8 mouse cellular contexts compared by ENCODE assay signal in genomic region chr17:45585725-45586448, GRCm38 (mm10). TPM values are rescaled to one million over a fixed set of nuclear protein-coding genes. Genes with fewer than 3 reads are reported as not detected.
DNase-seq lines count a peak whose midpoint lies in the region; ATAC-seq and TF ChIP-seq lines count a peak whose summit lies in the region.

No protein-coding gene starts in this region.

- H3K4me1 ChIP-seq in liver, adult 2 months (ENCODE audit: control insufficient read depth, insufficient read depth, low read length), result peaks cover 46% of the 10 kb centered on the region
- peaks cover 23% of the 10 kb centered on the region for H3K4me1 ChIP-seq in intestine, embryonic 16.5 days (ENCODE audit: control insufficient read depth, insufficient read depth, low read length)
- H3K4me1 ChIP-seq in neural tube, embryonic 15.5 days, result peaks cover 23% of the 10 kb centered on the region

- peak overlapping the region; percentile 88 for H3K27ac ChIP-seq in liver, adult 2 months (replicated peaks; ENCODE audit: insufficient read depth, low read depth, low read length)
- H3K27ac ChIP-seq in intestine, embryonic 16.5 days (ENCODE audit: low read length), result peak overlapping the region; percentile 88
- H3K27ac ChIP-seq in neural tube, embryonic 15.5 days (replicated peaks), result peak overlapping the region; percentile 62

- H3K36me3 ChIP-seq in liver, adult 2 months (ENCODE audit: control insufficient read depth, insufficient read depth, low read length), result peaks cover 25% of the 10 kb centered on the region
- H3K36me3 ChIP-seq in intestine, embryonic 16.5 days (ENCODE audit: control insufficient read depth, insufficient read depth, low read length), result peaks cover 4% of the 10 kb centered on the region
- 0 out of 2 replicates have a peak, but pooled peaks cover 4% of the 10 kb centered on the region for H3K36me3 ChIP-seq in neural tube, embryonic 15.5 days

- H3K27me3 ChIP-seq in liver, adult 2 months (ENCODE audit: control insufficient read depth, insufficient read depth, low read length), result no peaks in the 10 kb centered on the region
- H3K27me3 ChIP-seq in intestine, embryonic 16.5 days (replicated peaks; ENCODE audit: control insufficient read depth, insufficient read depth, low read length), result no peaks in the 10 kb centered on the region
- H3K27me3 ChIP-seq in neural tube, embryonic 15.5 days (replicated peaks), result no peaks in the 10 kb centered on the region

- no peak overlapping the region for H3K4me3 ChIP-seq in liver, adult 2 months (ENCODE audit: insufficient read depth, low read depth, low read length)
- no peak overlapping the region for H3K4me3 ChIP-seq in intestine, embryonic 16.5 days (ENCODE audit: low read length)
- no peak overlapping the region for H3K4me3 ChIP-seq in neural tube, embryonic 15.5 days (replicated peaks)

- TF ChIP-seq POLR2A in liver, adult 2 months (IDR thresholded peaks at IDR 0.05; ENCODE audit: extremely low read depth, insufficient read depth, low read length), result no peak

- peaks cover under 1% of the 10 kb centered on the region; the same call in 1 of the 2 replicates for H3K79me2 ChIP-seq in liver, adult 2 months (ENCODE audit: control insufficient read depth, insufficient read depth, low read length)

- peak; percentile 26 for DNase-seq in adrenal gland, postnatal 14 days
- no peak for DNase-seq in adrenal gland, postnatal 10 days
- no peak for DNase-seq in liver, adult 2 months (ENCODE audit: extremely low read depth, low read depth, low spot score)
- DNase-seq in liver, result no peak
- DNase-seq in urinary bladder, postnatal 36 days (ENCODE audit: low spot score in 2 of 2), result no peak

- no peak for TF ChIP-seq CTCF in liver, adult 2 months (IDR thresholded peaks at IDR 0.05; ENCODE audit: low read depth, low read length)

- ATAC-seq in intestine, embryonic 16.5 days, result no peak
- no peak for ATAC-seq in neural tube, embryonic 15.5 days (ENCODE audit: low FRiP score)
- no peak for ATAC-seq in erythroid progenitor cell, adult 5-6 weeks (replicated peaks; ENCODE audit: low FRiP score, poor library complexity, severe bottlenecking)

- H3K4me2 ChIP-seq in intestine, embryonic 16.5 days (ENCODE audit: low read depth, low read length), result no peak overlapping the region
- no peak overlapping the region for H3K4me2 ChIP-seq in neural tube, embryonic 15.5 days

- no peaks in the 10 kb centered on the region for H3K9me3 ChIP-seq in intestine, embryonic 16.5 days (ENCODE audit: control insufficient read depth, low read length)
- no peaks in the 10 kb centered on the region for H3K9me3 ChIP-seq in neural tube, embryonic 15.5 days (replicated peaks)

- WGBS in liver, adult 2 months, result 74% methylated on average over 23 of the region's 23 CpGs
- WGBS in intestine, embryonic 16.5 days, result 67% methylated on average over 23 of the region's 23 CpGs
- WGBS in neural tube, embryonic 15.5 days, result 78% methylated on average over 23 of the region's 23 CpGs

- H3K9ac ChIP-seq in liver, adult 2 months (ENCODE audit: low read depth, low read length), result peak overlapping the region; percentile 9
- H3K9ac ChIP-seq in intestine, embryonic 16.5 days (ENCODE audit: low read depth, low read length), result peak overlapping the region; percentile 50; the same call in 1 of the 2 replicates
- no peak overlapping the region for H3K9ac ChIP-seq in neural tube, embryonic 15.5 days (replicated peaks)

RNA-seq across cellular contexts. Expression of gene Hsp90ab1, which starts 12.8 kb away (rescaled TPM):
- 1,351 and 1,485 TPM in 2 replicates for total RNA-seq in adrenal gland, postnatal 14 days (2021)
- 1,000 to 10,000 TPM; 1,111 to 1,198 TPM for total RNA-seq in adrenal gland, postnatal 10 days (2021)
- total RNA-seq in liver, adult 2 months (2014; rRNA removed), result 248 and 362 TPM in 2 replicates
- 226 and 272 TPM in 2 replicates for polyA plus RNA-seq in liver, adult 2 months (2012; rRNA removed)
- polyA plus RNA-seq in intestine, embryonic 16.5 days (2015; fragmentation: Nextera tagmentation; extraction: Ambion mirVana), result 1,309 and 1,475 TPM in 2 replicates
- 1,466 and 1,575 TPM in 2 replicates for polyA plus RNA-seq in neural tube, embryonic 15.5 days (2015; fragmentation: Nextera tagmentation; extraction: Ambion mirVana)
- total RNA-seq in erythroid progenitor cell, adult 5-6 weeks (2015; ENCODE audit: low replicate concordance), result 200 and 204 TPM in 2 replicates
- 235 and 237 TPM in 2 replicates for total RNA-seq in erythroid progenitor cell, adult 5-6 weeks (2017; ENCODE audit: low replicate concordance)

RNA-seq across cellular contexts. Expression of gene Slc29a1, which starts 13.5 kb away (rescaled TPM):
- total RNA-seq in adrenal gland, postnatal 14 days (2021), result 114 and 140 TPM in 2 replicates
- 100 to 1,000 TPM; 130 to 145 TPM for total RNA-seq in adrenal gland, postnatal 10 days (2021)
- 220 and 240 TPM in 2 replicates for total RNA-seq in liver, adult 2 months (2014; rRNA removed)
- 618 and 693 TPM in 2 replicates for polyA plus RNA-seq in liver, adult 2 months (2012; rRNA removed)
- 73.4 and 83.1 TPM in 2 replicates for polyA plus RNA-seq in intestine, embryonic 16.5 days (2015; fragmentation: Nextera tagmentation; extraction: Ambion mirVana)
- polyA plus RNA-seq in neural tube, embryonic 15.5 days (2015; fragmentation: Nextera tagmentation; extraction: Ambion mirVana), result 42.8 and 77.5 TPM in 2 replicates
- total RNA-seq in erythroid progenitor cell, adult 5-6 weeks (2015; ENCODE audit: low replicate concordance), result 101 and 133 TPM in 2 replicates
- 108 and 151 TPM in 2 replicates for total RNA-seq in erythroid progenitor cell, adult 5-6 weeks (2017; ENCODE audit: low replicate concordance)

RNA-seq across cellular contexts. Expression of gene Mymx, which starts 16.0 kb away (rescaled TPM):
- 0.44 TPM in 1 of 2 replicates, not detected in the other for total RNA-seq in adrenal gland, postnatal 14 days (2021)
- total RNA-seq in adrenal gland, postnatal 10 days (2021), result 1 to 10 TPM in 1 of 2 experiments, under 1 TPM in 1; 0.57 to 1.9 TPM
- not detected in 2 replicates for total RNA-seq in liver, adult 2 months (2014; rRNA removed)
- not detected in 2 replicates for polyA plus RNA-seq in liver, adult 2 months (2012; rRNA removed)
- 0.22 and 0.64 TPM in 2 replicates for polyA plus RNA-seq in intestine, embryonic 16.5 days (2015; fragmentation: Nextera tagmentation; extraction: Ambion mirVana)
- polyA plus RNA-seq in neural tube, embryonic 15.5 days (2015; fragmentation: Nextera tagmentation; extraction: Ambion mirVana), result 1.5 and 1.6 TPM in 2 replicates
- total RNA-seq in erythroid progenitor cell, adult 5-6 weeks (2015; ENCODE audit: low replicate concordance), result not detected in 2 replicates
- total RNA-seq in erythroid progenitor cell, adult 5-6 weeks (2017; ENCODE audit: low replicate concordance), result not detected in 2 replicates

RNA-seq across cellular contexts. Expression of gene Slc35b2, which starts 22.2 kb away (rescaled TPM):
- total RNA-seq in adrenal gland, postnatal 14 days (2021), result 54.8 and 56.1 TPM in 2 replicates
- total RNA-seq in adrenal gland, postnatal 10 days (2021), result 10 to 100 TPM; 65.9 TPM
- 43.0 and 45.9 TPM in 2 replicates for total RNA-seq in liver, adult 2 months (2014; rRNA removed)
- polyA plus RNA-seq in liver, adult 2 months (2012; rRNA removed), result 69.7 and 73.0 TPM in 2 replicates
- 132 and 136 TPM in 2 replicates for polyA plus RNA-seq in intestine, embryonic 16.5 days (2015; fragmentation: Nextera tagmentation; extraction: Ambion mirVana)
- polyA plus RNA-seq in neural tube, embryonic 15.5 days (2015; fragmentation: Nextera tagmentation; extraction: Ambion mirVana), result 86.3 and 99.5 TPM in 2 replicates
- 15.5 and 18.4 TPM in 2 replicates for total RNA-seq in erythroid progenitor cell, adult 5-6 weeks (2015; ENCODE audit: low replicate concordance)
- total RNA-seq in erythroid progenitor cell, adult 5-6 weeks (2017; ENCODE audit: low replicate concordance), result 10.3 and 14.0 TPM in 2 replicates

RNA-seq across cellular contexts. Expression of gene Nfkbie, which starts 30.4 kb away (rescaled TPM):
- total RNA-seq in adrenal gland, postnatal 14 days (2021), result 3.6 and 8.7 TPM in 2 replicates
- total RNA-seq in adrenal gland, postnatal 10 days (2021), result 1 to 10 TPM; 4.4 to 6.2 TPM
- 1.6 and 1.9 TPM in 2 replicates for total RNA-seq in liver, adult 2 months (2014; rRNA removed)
- polyA plus RNA-seq in liver, adult 2 months (2012; rRNA removed), result 2.0 and 3.0 TPM in 2 replicates
- 5.0 and 5.5 TPM in 2 replicates for polyA plus RNA-seq in intestine, embryonic 16.5 days (2015; fragmentation: Nextera tagmentation; extraction: Ambion mirVana)
- 4.8 and 10.1 TPM in 2 replicates for polyA plus RNA-seq in neural tube, embryonic 15.5 days (2015; fragmentation: Nextera tagmentation; extraction: Ambion mirVana)
- 2.1 and 2.9 TPM in 2 replicates for total RNA-seq in erythroid progenitor cell, adult 5-6 weeks (2015; ENCODE audit: low replicate concordance)
- 1.7 and 3.6 TPM in 2 replicates for total RNA-seq in erythroid progenitor cell, adult 5-6 weeks (2017; ENCODE audit: low replicate concordance)
